In genomic region chr4:95005251-95005830, GRCm38 (mm10) we compare ENCODE assay signal across 22 mouse cellular contexts. TPM values are rescaled to one million over a fixed set of nuclear protein-coding genes. Genes with fewer than 3 reads are reported as not detected.
DNase-seq lines count a peak whose midpoint lies in the region; TF ChIP-seq lines count a peak whose summit lies in the region.
"Had no signal": no experiment of that assay in that cellular context is flagged by ENCODE, and none has a peak within 500 bp of the region (broad histone marks: within the 10 kb centered on the region; RNA-seq: fewer than 3 reads in every experiment).

No protein-coding gene starts in this region.

- intact Hi-C loops in left cerebral cortex, postnatal 10 days (cut with DNase I): loop anchor here (10.0 kb wide), 1 partner anchor 1679 kb away; no protein-coding TSS in a partner anchor

- DNase-seq in liver, adult 2 months (ENCODE audit: extremely low read depth, low read depth, low spot score): peak; percentile 53
- DNase-seq in liver (no peak), 416B (ENCODE audit: low read depth) (peak; percentile 7)
- peak; percentile 48 for DNase-seq in retina, embryonic 14.5 days (ENCODE audit: low spot score)
- DNase-seq in left cerebral cortex, postnatal 10 days (ENCODE audit: extremely low spot score in 1 of 2, low spot score in 2 of 2): no peak
- DNase-seq in layer of hippocampus, postnatal 14 days (ENCODE audit: low spot score in 2 of 2): no peak
- DNase-seq: adrenal gland, postnatal 14 days; B cell, adult 2 months; cerebellum, adult 11-12 months; cerebellum, adult 9-10 months; cerebellum, postnatal 25 days; forebrain, postnatal 0 days; gastrocnemius, postnatal 25 days; heart, adult 2 months; heart, postnatal 14 days had no signal

- H3K36me3 ChIP-seq in liver, adult 2 months (ENCODE audit: control insufficient read depth, insufficient read depth, low read length): no peaks in the 10 kb centered on the region
- no peaks in the 10 kb centered on the region for H3K36me3 ChIP-seq in C2C12 (ENCODE audit: control insufficient read depth, insufficient read depth)
- H3K36me3 ChIP-seq: embryonic facial prominence, embryonic 12.5 days; heart, embryonic 15.5 days; hindbrain, embryonic 13.5 days had no signal

- no peaks in the 10 kb centered on the region; the same call in 1 of the 2 replicates for H3K4me1 ChIP-seq in liver, adult 2 months (ENCODE audit: control insufficient read depth, insufficient read depth, low read length)
- H3K4me1 ChIP-seq: forebrain, embryonic 13.5 days; heart, embryonic 15.5 days; hindbrain, embryonic 13.5 days had no signal

- no peak overlapping the region for H3K4me3 ChIP-seq in liver, adult 2 months (ENCODE audit: insufficient read depth, low read depth, low read length)
- H3K4me3 ChIP-seq in C2C12 (ENCODE audit: insufficient read depth, poor library complexity, severe bottlenecking): no peak overlapping the region
- H3K4me3 ChIP-seq: embryonic facial prominence, embryonic 12.5 days; forebrain, embryonic 13.5 days; heart, adult 2 months; heart, embryonic 15.5 days; hindbrain, embryonic 13.5 days had no signal

- no peak for TF ChIP-seq CTCF in liver, adult 2 months (IDR thresholded peaks at IDR 0.05; ENCODE audit: low read depth, low read length)
- no peak for TF ChIP-seq CTCF in C2C12 (IDR thresholded peaks at IDR 0.05; ENCODE audit: control insufficient read depth, insufficient read depth, insufficient read length)

- TF ChIP-seq POLR2A in liver, adult 2 months (IDR thresholded peaks at IDR 0.05; ENCODE audit: extremely low read depth, insufficient read depth, low read length): no peak

- no peak overlapping the region for H3K9ac ChIP-seq in liver, adult 2 months (ENCODE audit: low read depth, low read length)
- H3K9ac ChIP-seq: embryonic facial prominence, embryonic 12.5 days; forebrain, embryonic 13.5 days; forebrain, postnatal 0 days; heart, embryonic 15.5 days; hindbrain, embryonic 13.5 days had no signal

- H3K27ac ChIP-seq in liver, adult 2 months (replicated peaks; ENCODE audit: insufficient read depth, low read depth, low read length): no peak overlapping the region
- H3K27ac ChIP-seq: embryonic facial prominence, embryonic 12.5 days; forebrain, embryonic 13.5 days; heart, adult 2 months; heart, embryonic 15.5 days; hindbrain, embryonic 13.5 days; hindbrain, postnatal 0 days had no signal

- H3K27me3 ChIP-seq in liver, adult 2 months (ENCODE audit: control insufficient read depth, insufficient read depth, low read length): no peaks in the 10 kb centered on the region
- no peaks in the 10 kb centered on the region for H3K27me3 ChIP-seq in C2C12 (ENCODE audit: control insufficient read depth, insufficient read depth, insufficient read length)
- H3K27me3 ChIP-seq: embryonic facial prominence, embryonic 12.5 days; forebrain, embryonic 13.5 days; heart, embryonic 15.5 days had no signal

- H3ac ChIP-seq in C2C12 (ENCODE audit: control insufficient read depth, insufficient read length, low read depth): no peak overlapping the region

- H3K79me3 ChIP-seq in C2C12 (ENCODE audit: low read depth): no peaks in the 10 kb centered on the region

- WGBS in liver, adult 2 months: 19% methylated on average over 6 of the region's 6 CpGs

- no peaks in the 10 kb centered on the region for H3K79me2 ChIP-seq in liver, adult 2 months (ENCODE audit: control insufficient read depth, insufficient read depth, low read length)
- no peaks in the 10 kb centered on the region for H3K79me2 ChIP-seq in C2C12 (ENCODE audit: control insufficient read depth, insufficient read depth)

TF ChIP-seq in C2C12, 6 proteins besides CTCF, POLR2A, EP300 and RAD21:
- TF ChIP-seq FOSL1 (IDR thresholded peaks at IDR 0.05; ENCODE audit: insufficient read depth, low read length, poor library complexity, severe bottlenecking): no peak
- TF ChIP-seq CEBPB (IDR thresholded peaks at IDR 0.05; ENCODE audit: low read depth): peak; percentile 42

RNA-seq across cellular contexts. Expression of gene Mysm1, which starts 26.4 kb away (rescaled TPM):
- total RNA-seq in liver, adult 2 months (2014; rRNA removed): 12.7 and 14.4 TPM in 2 replicates
- polyA plus RNA-seq in liver, adult 2 months (2012; rRNA removed): 1.6 and 1.8 TPM in 2 replicates
- 2.2 TPM for polyA plus RNA-seq in C2C12 (2012; fragmentation: generic; extraction: Trizol)
- total RNA-seq in left cerebral cortex, postnatal 10 days (2021): 10 to 100 TPM; 27.5 to 28.9 TPM
- 10 to 100 TPM; 30.0 to 33.9 TPM for total RNA-seq in layer of hippocampus, postnatal 14 days (2021)

RNA-seq across cellular contexts. Expression of gene Jun, which starts 46.7 kb away (rescaled TPM):
- 3.7 and 5.2 TPM in 2 replicates for total RNA-seq in liver, adult 2 months (2014; rRNA removed)
- polyA plus RNA-seq in liver, adult 2 months (2012; rRNA removed): 3.2 and 5.7 TPM in 2 replicates
- polyA plus RNA-seq in C2C12 (2012; fragmentation: generic; extraction: Trizol): 71.4 TPM
- 10 to 100 TPM; 38.0 to 39.8 TPM for total RNA-seq in left cerebral cortex, postnatal 10 days (2021)
- total RNA-seq in layer of hippocampus, postnatal 14 days (2021): 10 to 100 TPM; 70.6 to 72.1 TPM
- total RNA-seq: MEL had no signal

Comparison
In these comparisons a context has a peak if more than half of its experiments do, and no peak if none do; other contexts are left out.
1. DNase-seq: peak in liver, adult 2 months (single experiment), 416B (single experiment) and retina, embryonic 14.5 days (single experiment); none in liver (single experiment), left cerebral cortex, postnatal 10 days (0 of 2) and layer of hippocampus, postnatal 14 days (0 of 2).